Mouse (Mus musculus) spleen, embryonic (tissue): Measurements from ENCODE around the gene Slc22a13.
"Not testable (repeated sequence)": the region's sequence is repeated elsewhere in the genome, so short reads cannot be mapped to it uniquely, and the experiment has no call there.

Source experiments
- CTCF ChIA-PET: fragments of 350-600 bp; sonication (Branson Sonifier 250); formaldehyde crosslinking; loops from one replicate; lab custom pipeline; 2022; lab: Charles Lee

The Slc22a13 gene

DNA sequence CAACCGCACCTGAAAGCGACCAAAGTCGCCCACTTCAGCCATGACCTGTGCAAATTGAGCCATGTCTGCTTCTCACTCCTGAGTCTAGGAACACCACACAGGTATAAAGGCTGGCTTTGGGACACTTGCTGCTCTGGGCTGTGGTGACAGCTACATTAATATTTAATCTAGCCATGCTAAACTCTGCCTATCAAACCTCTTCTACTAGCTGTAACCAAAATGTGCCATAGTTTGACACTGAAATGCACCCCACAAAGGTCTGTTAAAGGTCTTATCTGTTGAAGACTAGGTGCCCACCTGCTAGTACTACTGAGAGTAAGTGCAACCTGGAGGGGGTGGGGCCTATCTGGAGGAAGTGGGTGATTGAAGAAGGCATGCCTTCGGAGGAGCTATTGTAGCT is at the start of gene Slc22a13:
Gene Slc22a13 (minus strand): TSS at position 101 of the 400 bp plus-strand sequence.
- CTCF ChIA-PET: no interaction called here

DNA sequence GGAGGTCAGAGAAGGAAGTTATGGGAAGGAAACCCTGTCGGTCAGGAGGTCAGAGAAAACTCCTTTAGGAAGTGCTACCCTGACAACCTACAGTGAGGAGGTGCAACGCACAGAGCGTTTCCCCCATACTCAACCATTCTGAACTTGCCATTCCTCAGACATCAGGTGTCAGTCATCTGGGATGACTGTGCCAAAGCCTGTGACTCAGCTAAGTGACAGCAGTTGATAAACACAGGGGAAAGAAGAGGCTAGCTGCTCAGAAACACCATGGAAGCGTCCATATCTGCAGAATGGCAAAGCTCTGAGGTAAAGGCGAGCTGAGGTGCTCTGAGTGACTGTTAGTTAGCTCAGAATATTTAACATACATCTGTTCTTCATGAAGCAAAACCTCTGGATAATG is 49.2 kb upstream of the Slc22a13 start:
- CTCF ChIA-PET: no interaction called here

DNA sequence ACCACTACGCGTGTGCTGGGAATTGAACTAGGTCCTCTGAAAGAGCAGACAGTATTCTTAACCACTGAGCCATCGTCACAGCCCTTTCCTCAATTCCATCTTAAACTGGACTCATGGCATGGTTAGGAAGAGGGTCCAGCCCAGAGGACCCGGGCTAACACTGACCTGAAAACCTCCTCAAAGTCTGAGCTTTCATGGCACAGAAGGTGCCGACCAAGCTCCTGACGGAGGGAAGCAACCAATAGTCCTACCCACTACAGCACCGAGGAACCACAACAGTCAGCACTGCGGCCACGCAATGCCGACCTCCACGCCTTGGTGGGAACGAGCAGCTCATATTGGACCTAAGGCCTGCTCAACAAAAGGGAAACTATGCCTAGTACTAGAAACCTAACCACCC is 47.3 kb upstream of the Slc22a13 start:
- CTCF ChIA-PET: no interaction called here

DNA sequence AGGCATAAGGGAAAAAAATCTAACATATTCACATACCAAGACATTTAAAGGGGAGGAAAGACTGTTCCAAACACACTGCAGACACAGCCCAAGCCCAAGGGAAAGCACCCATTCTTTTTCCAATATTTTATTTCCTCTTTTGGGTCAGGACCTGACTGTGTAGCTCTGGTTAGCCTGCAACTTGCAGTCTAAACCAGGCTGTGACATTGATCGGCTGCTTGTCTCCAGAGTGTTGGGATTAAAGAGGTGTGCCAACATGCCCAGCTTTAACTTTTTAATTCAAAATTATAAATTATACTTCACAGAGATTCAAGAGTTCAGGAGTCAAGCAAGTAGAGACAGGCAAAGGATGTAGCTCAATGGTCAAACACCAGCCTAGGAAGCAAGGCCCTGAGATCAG is 46.2 kb upstream of the Slc22a13 start:
- CTCF ChIA-PET: no interaction called here

DNA sequence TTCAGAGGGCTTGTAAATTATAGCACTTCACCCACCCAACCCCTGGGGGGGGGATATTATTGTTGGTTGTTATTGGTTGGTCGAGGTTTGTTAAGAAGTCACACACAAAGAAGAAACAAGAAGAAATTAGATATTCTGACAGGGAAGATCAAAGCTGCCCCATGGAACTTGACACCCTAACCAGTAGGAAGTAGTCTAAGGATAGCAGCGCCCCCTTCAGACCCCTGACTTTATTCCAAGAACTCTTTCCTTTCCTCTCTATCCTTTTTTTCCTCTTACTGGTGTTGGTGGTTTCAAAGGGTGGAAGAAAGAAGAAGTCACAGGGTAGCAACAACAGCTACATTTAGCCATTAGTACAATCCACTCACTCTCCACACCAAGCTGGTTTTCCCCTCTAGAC is 45.3 kb upstream of the Slc22a13 start:
- CTCF ChIA-PET: no interaction called here

DNA sequence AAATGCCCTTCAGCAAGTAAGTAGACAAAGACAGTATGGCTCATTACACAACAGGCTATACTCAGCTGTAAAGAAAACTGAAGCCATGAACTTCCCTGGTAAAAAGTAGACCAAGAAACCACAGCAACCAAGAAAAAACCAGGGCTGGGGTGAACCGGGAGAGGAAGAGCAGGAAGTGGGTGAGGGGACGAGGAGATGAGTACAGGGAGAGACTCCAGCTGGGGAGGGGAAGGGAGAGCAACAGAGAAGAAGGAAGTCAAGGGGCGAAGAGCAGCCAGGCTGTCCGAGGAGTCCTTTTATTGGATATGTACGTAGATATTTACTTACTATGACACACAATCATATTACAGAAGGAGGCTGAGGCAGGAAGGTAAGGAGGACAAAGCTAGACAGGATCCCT is 39.1 kb upstream of the Slc22a13 start:
- CTCF ChIA-PET: no interaction called here

DNA sequence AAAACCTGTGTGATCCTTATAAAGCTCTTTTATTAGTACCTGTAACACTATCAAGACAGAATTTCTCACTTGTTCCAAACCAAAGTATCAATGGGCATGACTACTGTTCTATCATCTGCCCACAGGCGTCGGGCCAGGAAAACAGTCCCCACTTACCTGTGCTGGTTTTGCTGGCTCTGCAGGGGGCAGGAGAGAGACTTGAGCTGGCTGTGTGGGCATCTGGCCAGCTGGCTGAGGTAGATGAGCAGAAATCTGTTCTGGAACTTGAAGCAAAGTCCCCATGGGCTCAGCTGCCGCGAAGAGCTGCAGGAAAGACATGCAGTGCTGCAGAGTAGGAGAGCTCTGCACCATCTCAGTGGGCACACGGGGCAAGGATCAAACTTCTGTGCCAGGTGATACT is 37.9 kb upstream of the Slc22a13 start:
- CTCF ChIA-PET: interaction anchor here (0.6 kb wide), 1 partner anchor 1672 kb away, joined by 3 read pairs; no protein-coding TSS in a partner anchor

DNA sequence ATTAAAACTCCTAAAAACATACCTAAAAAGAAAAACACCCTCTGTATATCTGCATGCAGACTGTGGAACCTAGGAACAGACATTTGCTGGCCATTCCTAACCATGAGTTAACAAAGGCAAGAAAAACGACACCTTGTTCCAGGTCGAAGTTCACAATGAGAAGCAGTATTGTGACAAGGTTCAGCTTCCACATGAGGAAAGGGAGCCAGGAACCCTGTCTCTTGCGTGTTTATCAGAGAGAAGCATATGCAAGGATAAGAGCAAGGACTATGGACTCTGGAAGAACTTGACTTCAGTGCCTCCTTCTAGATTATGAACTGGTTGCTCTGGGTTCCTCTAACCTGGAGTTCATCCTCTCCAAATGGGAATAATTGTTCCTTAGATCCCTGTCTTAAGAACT is 35.1 kb upstream of the Slc22a13 start:
- CTCF ChIA-PET: no interaction called here

DNA sequence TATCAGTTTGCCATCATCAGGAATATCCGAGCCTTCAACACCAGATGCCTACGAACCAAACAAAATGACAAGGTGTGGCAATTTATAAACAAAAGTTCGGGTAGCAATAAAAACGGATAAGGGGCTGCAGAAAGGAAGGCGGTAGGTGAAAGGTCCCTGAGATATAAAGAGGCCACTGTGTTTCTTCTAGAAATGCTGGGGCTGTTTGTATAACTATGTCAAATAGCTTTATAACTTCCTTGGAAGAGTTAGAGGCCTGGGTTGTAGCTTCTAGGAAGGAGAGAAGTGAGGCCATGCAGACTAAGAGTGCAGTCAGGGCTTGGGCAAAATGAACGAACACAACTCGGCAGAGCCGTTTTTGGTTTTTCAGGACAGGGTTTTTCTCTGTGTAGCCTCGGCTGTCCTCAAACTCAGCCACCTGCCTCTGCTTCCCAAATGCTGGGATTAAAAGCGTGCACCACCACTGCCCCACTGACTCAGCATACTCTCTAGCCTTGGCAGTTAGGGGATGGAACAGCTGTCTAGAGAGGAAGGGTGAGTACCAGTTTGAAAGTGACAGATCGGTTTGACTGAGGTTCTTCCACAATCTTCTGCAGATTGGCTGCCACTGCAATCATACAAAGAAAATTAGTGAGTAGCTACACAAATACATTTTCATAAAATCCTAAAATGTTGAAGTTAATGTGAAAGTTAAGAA is 32.4 kb upstream of the Slc22a13 start:
- CTCF ChIA-PET: no interaction called here

DNA sequence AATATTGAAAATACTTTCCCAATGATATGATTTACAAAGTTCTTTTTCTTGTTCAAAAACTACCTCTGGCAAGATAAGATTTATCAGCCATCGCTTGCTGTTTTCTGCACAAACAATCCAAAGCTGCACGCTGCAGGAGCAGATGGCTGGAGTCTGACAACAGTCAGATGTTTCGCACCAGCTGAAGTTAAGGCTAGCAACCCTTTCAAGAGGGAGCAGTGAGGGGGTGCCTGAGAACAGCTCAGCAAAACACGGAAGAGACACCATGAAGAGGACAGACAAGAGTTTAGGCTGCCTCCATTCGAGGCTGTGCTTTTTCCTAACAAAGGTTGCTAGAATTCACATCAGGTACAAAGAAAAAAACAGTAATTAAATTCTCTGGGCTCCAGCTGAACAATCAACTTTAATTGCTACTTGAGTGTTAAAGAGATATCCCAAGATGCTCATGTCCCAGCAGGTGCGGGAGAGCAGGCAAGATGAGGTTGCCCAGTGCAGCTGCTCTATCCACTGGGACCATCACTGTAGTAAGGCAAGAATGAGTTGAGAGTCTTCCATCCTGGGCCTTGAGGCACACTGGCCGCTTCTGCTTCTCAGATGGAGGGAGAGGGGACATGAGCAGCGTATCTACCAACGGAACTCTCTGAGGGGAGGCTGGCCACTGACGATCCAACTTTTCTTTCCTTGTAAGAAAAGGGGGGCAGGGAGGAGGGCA is 31.5 kb upstream of the Slc22a13 start:
- CTCF ChIA-PET: no interaction called here

DNA sequence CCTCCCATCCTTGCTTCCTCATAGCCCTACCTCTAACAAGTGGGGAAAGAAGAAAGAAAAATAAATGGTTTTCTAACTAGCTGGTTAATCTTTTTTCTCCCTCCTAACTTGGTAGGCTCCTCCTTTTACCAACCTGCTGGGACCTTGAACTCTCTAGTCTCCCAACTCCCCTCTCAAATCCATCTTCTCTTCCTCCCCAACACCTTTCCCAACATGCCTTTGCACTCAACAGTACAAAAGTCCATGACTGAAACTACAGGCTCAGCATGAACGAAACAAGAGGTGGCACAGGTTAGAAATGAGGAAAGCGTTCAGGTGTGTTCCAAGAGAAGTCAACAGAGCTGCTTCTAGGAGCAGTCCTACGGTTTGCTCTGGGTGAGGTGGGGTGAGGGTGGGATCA is 30.4 kb upstream of the Slc22a13 start:
- CTCF ChIA-PET: no interaction called here

DNA sequence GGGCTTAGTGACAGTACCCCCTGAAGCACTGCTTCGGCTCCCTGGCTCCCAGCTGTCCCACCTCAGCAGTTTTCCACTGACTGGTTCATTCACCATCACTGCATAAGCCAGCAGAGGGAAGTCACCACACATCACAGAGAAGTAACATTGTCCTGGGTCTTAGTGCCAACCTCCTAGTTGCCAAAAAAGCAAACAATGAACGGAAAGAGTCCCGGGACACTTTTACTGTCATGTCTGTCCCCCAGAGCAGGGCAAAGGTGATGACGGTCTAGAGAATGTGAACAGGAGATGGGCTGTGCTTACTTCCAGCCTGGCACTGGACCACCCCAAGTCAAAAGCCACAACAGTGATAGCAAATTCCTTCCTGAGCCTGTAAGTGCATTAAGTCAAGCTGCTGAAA is 29.9 kb upstream of the Slc22a13 start:
- CTCF ChIA-PET: no interaction called here

DNA sequence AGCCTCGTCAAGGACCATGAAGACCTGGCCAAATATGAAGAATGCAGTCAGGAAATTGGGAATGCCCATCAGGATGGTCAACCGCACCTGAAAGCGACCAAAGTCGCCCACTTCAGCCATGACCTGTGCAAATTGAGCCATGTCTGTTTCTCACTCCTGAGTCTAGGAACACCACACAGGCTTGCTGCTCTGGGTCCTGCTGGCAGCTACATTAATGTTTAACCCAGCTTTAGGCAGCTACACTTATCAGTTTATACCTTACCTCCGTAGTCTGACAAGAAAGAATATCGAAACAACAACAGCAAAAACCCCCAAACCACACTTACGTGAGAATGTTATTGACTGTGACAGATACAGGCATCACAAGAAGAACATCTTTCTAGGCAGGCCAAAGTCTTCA is 22.7 kb upstream of the Slc22a13 start:
- CTCF ChIA-PET: no interaction called here

DNA sequence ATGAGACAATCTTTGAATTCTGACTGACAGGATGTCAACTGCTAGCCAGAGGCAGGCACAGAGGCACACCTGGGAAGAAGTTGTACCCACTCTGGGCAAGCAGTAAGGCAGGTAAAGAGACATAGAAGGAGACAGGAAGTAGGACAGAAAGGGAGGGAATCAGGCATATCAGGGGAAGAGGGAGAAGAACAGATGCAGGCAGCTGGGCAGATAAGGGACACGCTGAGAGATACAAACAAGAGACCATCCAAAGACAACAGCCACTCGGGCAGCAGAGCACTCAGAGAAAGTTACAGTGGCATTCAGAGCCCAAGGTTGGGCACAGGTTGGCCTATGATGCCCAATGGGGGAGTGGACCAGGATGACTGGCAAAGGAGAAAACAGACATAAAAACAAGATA is 21.9 kb upstream of the Slc22a13 start:
- CTCF ChIA-PET: no interaction called here

DNA sequence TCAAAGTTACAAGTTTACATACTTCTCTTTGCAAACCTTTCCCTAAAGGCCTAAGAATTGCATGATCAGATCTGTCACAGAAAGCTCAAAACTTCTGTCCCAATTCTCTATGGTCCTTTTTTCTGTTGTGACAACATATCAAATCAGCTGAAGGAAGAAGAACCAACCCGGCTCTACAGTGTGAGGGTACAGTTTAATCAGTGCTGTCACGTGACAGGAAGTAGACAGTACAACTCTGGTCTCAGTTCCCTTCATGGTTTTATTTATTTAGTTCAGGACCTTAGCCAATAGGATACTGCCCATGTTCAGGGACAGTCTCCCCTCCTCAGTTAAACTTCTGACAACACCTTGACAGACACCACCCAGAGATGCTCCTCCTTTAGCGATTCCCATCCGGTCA is 11.4 kb upstream of the Slc22a13 start:
- CTCF ChIA-PET: no interaction called here

DNA sequence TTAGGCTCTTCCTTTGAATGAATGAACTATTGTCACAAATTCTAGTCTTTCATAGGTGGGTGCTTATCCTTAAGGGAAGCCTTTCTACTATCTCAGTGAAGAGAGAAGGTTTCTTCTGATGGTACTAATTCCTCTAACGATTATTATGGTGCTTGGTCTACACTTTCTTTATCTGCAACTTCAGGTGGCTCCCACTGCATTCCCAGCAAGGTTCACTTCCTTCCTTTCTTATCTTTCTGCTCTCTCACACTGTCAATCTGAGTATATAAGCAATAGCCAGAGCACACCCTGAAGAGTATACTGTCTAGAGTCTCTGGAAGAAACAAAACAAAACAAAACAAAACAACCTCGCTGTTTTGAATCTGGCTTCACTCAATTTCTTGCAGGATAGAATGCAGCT is 10.8 kb upstream of the Slc22a13 start:
- CTCF ChIA-PET: no interaction called here

DNA sequence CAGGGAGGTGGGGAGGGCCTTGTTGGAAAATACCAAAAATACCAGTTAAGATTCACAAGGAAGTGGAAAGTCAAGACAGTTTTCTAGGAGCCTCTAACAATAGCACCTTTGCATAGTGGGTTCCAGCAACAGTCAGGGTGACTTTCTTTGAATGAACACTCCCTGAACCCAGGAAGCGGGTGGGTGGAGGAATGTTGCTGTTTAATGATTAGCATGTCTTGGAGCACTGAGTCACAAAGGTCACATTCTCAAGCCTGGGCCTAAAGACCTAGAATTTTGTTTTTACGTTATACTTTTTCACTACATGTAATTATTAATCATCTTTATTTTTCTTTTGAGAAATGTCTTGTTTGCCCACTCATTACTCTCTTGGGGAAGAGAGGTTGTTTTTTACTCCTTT is 6.4 kb upstream of the Slc22a13 start:
- CTCF ChIA-PET: not testable (repeated sequence)

DNA sequence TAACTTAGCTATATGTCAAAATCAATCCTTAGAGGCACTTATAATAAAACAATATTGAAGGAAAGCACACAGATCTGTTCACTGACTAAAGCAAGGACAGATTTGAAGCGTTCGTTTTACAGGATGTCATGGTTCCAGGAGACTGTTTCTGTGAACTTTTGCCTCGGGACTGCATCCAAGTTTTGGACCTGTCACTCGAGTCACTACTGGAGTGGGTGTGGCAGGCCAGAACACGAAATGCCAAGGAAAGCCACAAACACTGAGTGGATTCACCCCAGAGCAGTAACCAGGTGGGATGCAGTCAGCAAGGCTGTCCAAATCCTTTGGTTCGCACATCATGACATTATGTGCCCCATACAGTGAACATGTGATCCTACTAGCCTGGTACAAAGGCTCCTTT is 5.7 kb upstream of the Slc22a13 start:
- CTCF ChIA-PET: no interaction called here

DNA sequence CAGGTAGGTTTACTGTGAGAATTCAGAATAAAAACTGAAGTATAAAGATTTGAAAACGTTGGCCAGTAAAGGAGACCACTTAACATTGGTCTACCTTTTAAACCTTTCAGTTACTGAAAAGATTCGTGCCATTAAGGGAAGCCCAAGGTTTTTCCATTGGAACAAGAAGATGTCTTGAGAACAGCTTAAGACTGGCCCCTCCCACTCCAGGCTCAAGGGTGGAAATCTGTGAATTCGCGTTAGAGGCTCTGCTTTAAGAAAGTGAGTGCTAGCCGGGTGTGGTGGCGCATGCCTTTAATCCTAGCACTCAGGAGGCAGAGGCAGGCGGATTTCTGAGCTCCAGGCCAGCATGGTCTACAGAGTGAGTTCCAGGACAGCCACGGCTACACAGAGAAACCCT is 4.1 kb upstream of the Slc22a13 start:
- CTCF ChIA-PET: no interaction called here

DNA sequence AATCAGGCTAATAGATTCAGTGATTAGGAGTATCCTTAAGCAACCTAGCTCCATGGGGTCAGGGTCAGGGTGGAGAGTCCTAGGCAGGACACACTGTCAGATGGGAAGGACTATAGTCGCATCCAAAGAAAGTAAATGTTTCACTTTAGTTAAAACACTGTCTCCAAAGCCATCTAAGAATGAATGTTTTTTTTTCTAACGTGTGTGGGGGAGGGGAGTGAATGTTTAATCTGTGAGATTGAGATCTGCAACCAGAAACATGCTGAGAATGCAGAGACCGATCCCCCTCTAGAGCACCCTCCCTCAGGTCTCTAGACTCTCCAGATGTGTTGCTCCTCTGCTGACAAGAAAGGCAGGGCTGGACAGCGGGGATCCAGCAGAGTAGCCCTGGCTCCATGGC is 1.8 kb downstream of the Slc22a13 start:
- CTCF ChIA-PET: no interaction called here

DNA sequence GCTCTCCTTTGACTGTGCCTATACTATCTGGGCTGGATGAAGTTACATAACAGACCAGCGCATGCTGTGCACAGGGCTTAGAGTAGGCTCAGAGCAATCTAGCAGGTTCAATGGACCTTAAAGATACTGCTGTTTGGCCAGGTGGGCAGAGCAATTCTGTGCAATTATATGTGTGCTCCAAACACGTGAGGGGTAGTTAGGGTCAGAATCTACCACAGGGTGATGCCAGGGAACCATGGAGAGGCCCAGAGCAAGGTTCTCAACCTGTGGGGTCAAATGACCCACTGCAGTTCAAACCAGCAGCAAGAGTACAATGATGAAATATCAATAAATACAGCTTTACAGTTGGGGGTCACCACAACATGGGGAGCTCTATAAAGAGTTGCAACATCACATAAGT is 2.2 kb downstream of the Slc22a13 start:
- CTCF ChIA-PET: no interaction called here

DNA sequence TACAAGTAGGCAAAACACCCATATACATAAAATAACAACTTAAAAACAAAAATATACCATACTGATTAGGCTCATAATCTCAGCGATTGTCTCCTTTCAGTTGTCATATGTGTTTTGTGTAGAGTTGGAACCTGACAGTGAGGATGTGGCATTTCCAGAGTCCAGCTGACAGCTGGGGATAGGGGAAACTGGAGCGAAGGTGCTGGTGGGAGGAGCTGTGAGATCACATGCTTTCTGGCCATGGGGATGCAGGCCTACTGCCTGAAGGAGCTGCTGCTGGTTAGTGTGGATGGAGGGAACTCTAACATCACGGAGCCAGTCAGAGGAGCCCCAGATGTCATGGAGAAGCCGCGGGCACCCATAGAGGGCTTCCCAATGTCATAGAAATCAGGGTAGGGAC is 3.1 kb downstream of the Slc22a13 start:
- CTCF ChIA-PET: no interaction called here

DNA sequence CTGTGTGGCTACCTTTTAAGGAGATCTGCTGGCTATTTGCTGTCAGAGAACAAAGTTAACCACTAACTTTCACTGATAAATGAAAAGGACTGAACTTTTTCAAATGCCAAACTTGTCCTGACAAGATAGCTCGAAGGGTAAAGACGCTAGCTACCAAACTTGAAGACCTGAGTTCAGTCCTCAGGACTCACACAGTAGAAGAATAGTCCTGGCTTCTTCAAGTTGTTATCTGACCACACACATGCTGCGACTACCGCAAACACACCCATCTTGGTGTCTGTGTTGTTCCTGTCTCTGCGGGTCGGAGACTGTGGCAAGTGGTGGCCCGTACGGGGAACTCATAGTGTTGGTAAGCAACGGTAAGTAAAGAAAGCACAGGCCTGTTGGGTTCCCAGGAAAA is 5.3 kb downstream of the Slc22a13 start:
- CTCF ChIA-PET: no interaction called here

DNA sequence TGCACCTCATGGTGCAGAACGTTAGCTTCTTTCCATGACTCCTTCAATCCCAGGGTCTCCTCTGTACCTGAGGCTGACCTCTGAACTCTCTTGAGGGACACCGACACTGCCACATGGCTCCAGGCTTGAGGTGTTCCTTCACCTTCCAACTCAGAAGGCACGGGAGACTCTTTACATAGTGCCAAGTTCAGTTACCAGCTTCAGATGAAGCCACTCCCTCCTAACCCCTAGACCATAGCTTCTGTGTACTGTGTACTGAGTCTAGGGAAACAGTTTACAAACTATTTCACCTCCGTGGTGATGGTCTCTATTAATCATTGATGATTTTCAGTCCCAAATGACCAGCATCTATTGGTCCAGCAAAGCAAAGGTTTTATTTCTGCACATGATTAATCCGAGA is 7.2 kb downstream of the Slc22a13 start:
- CTCF ChIA-PET: no interaction called here
